Mouse (Mus musculus) cerebellum, adult 9-11 months (tissue): ENCODE data around the gene Sh3bp1.
A peak's percentile ranks its signal among the peaks of the same experiment; 100 is the strongest.

Experiments used
- DNase-seq: peaks from one replicate; pipeline ENCODE4 v3.0.0; 2022

Gene Sh3bp1

GRCm38 (mm10) chr15:78899740-78900584 is at the start of gene Sh3bp1:
TSS of gene Sh3bp1 (plus strand) at chr15:78899768.
- peak; percentile 59 for DNase-seq

GRCm38 (mm10) chr15:78850059-78850824 is 49.3 kb upstream of the Sh3bp1 start:
- no peak for DNase-seq

- no peak for DNase-seq
Observed at GRCm38 (mm10) chr15:78850944-78851343, 48.6 kb upstream of the Sh3bp1 start.

GRCm38 (mm10) chr15:78851505-78852153 is 47.9 kb upstream of the Sh3bp1 start:
- DNase-seq = peak; percentile 88

GRCm38 (mm10) chr15:78855303-78855965 is 44.1 kb upstream of the Sh3bp1 start, which contains the start of gene Lgals2:
TSS of gene Lgals2 (minus strand) at chr15:78855529.
- DNase-seq = no peak

GRCm38 (mm10) chr15:78857009-78857408 is 42.6 kb upstream of the Sh3bp1 start:
- DNase-seq = peak; percentile 73

GRCm38 (mm10) chr15:78859311-78859710 is 40.3 kb upstream of the Sh3bp1 start:
- peak; percentile 86 for DNase-seq

- DNase-seq = no peak
Observed at GRCm38 (mm10) chr15:78859714-78860113, 39.9 kb upstream of the Sh3bp1 start.

GRCm38 (mm10) chr15:78862280-78862679 is 37.3 kb upstream of the Sh3bp1 start:
- no peak for DNase-seq

GRCm38 (mm10) chr15:78863154-78863553 is 36.4 kb upstream of the Sh3bp1 start:
- DNase-seq = no peak

GRCm38 (mm10) chr15:78863852-78864253 is 35.7 kb upstream of the Sh3bp1 start:
- DNase-seq = no peak

- no peak for DNase-seq
Observed at GRCm38 (mm10) chr15:78868398-78868797, 31.2 kb upstream of the Sh3bp1 start.

GRCm38 (mm10) chr15:78868826-78869233 is 30.7 kb upstream of the Sh3bp1 start:
- DNase-seq = no peak

- DNase-seq = peak; percentile 57
Observed at GRCm38 (mm10) chr15:78869775-78870174, 29.8 kb upstream of the Sh3bp1 start.

- DNase-seq = no peak
Observed at GRCm38 (mm10) chr15:78872021-78872608, 27.5 kb upstream of the Sh3bp1 start.

GRCm38 (mm10) chr15:78873803-78874435 is 25.6 kb upstream of the Sh3bp1 start:
- no peak for DNase-seq

- DNase-seq = peak; percentile 60
Observed at GRCm38 (mm10) chr15:78874989-78875388, 24.6 kb upstream of the Sh3bp1 start.

- DNase-seq = peak; percentile 51
Observed at GRCm38 (mm10) chr15:78875537-78875936, 24.0 kb upstream of the Sh3bp1 start.

GRCm38 (mm10) chr15:78876258-78876696 is 23.3 kb upstream of the Sh3bp1 start:
- DNase-seq = peak; percentile 89

GRCm38 (mm10) chr15:78876991-78877809 is 22.4 kb upstream of the Sh3bp1 start, which contains the start of gene Gga1:
TSS of gene Gga1 (plus strand) at chr15:78877190.
- DNase-seq = peak; percentile 96
